Mouse (Mus musculus) cerebellum, adult 11 months (tissue): ENCODE data around the gene H2al2c.
"Not testable (repeated sequence)": the region's sequence is repeated elsewhere in the genome, so short reads cannot be mapped to it uniquely, and the experiment has no call there.

Source experiments
- DNase-seq: peaks from one replicate; pipeline ENCODE4 v3.0.0; 2022

Gene H2al2c

GRCm38 (mm10) chrY:2598799-2599198, at the start of gene H2al2c:
TSS of gene H2al2c (plus strand) at chrY:2599099.
- DNase-seq: not testable (repeated sequence)
